Comparison of ENCODE assay signal across 14 mouse cellular contexts in the genomic region with DNA sequence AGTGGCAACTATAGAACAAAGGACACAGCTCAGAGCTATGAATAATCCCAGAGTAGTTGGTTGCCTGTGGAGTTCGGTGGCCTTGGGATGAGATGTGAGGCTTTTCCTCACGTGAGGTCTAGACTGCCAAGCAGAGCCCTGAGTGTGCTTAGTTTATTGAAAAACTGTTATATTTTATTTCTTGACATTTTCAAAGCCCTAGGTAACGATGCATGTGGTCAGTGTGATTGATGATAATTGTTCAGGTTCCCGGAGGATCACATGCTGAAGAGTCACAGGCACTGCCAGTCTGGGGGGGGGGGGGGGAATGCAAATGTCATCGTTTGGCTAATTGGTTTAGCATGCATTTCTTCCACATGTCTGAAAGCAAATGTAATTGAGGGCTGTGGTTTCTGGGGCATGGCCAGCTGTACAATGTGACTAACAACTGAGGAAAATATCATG.
DNase-seq lines count a peak whose midpoint lies in the region; ATAC-seq and TF ChIP-seq lines count a peak whose summit lies in the region.
"Had no signal": no experiment of that assay in that cellular context is flagged by ENCODE, and none has a peak within 500 bp of the region (broad histone marks: within the 10 kb centered on the region; RNA-seq: fewer than 3 reads in every experiment).

No protein-coding gene starts in this region.

- H3K36me3 ChIP-seq in midbrain, embryonic 11.5 days (ENCODE audit: control insufficient read depth, insufficient read depth, low read length), result no peaks in the 10 kb centered on the region
- no peaks in the 10 kb centered on the region for H3K36me3 ChIP-seq in midbrain, embryonic 16.5 days (ENCODE audit: control insufficient read depth, insufficient read depth, low read length)
- H3K36me3 ChIP-seq in forebrain, embryonic 13.5 days (ENCODE audit: poor library complexity, severe bottlenecking), result no peaks in the 10 kb centered on the region
- no peaks in the 10 kb centered on the region for H3K36me3 ChIP-seq in midbrain, postnatal 0 days (ENCODE audit: insufficient read depth, low read length)

- in situ Hi-C loops in Patski (cut with MboI; ENCODE audit: low pct_unique_long_range_greater_than_20kb), result no loop called here

- no peaks in the 10 kb centered on the region for H3K4me1 ChIP-seq in midbrain, embryonic 11.5 days (ENCODE audit: control insufficient read depth, insufficient read depth, low read length)
- H3K4me1 ChIP-seq in midbrain, embryonic 16.5 days (ENCODE audit: control insufficient read depth, insufficient read depth, low read length), result no peaks in the 10 kb centered on the region
- peaks cover 14% of the 10 kb centered on the region for H3K4me1 ChIP-seq in forebrain, embryonic 13.5 days
- no peaks in the 10 kb centered on the region for H3K4me1 ChIP-seq in midbrain, postnatal 0 days (ENCODE audit: insufficient read depth, low read length)

- no peaks in the 10 kb centered on the region; the same call in 1 of the 2 replicates for H3K9me3 ChIP-seq in midbrain, embryonic 11.5 days (ENCODE audit: control insufficient read depth, low read length)
- no peaks in the 10 kb centered on the region for H3K9me3 ChIP-seq in midbrain, embryonic 16.5 days (replicated peaks; ENCODE audit: control insufficient read depth, low read length, poor library complexity, severe bottlenecking)
- H3K9me3 ChIP-seq in forebrain, embryonic 13.5 days (replicated peaks), result no peaks in the 10 kb centered on the region
- no peaks in the 10 kb centered on the region for H3K9me3 ChIP-seq in midbrain, postnatal 0 days (ENCODE audit: low read length)

- H3K4me3 ChIP-seq in midbrain, embryonic 11.5 days (ENCODE audit: low read depth, low read length), result no peak overlapping the region
- H3K4me3 ChIP-seq in midbrain, embryonic 16.5 days (ENCODE audit: low read depth, low read length), result no peak overlapping the region
- no peak overlapping the region for H3K4me3 ChIP-seq in forebrain, embryonic 13.5 days
- no peak overlapping the region for H3K4me3 ChIP-seq in midbrain, postnatal 0 days (ENCODE audit: low read depth, low read length)
- H3K4me3 ChIP-seq in layer of hippocampus, adult 2 months, result no peak overlapping the region

- DNase-seq in midbrain, embryonic 11.5 days (ENCODE audit: low spot score, missing footprints), result peak; percentile 68
- no peak for DNase-seq in Patski (ENCODE audit: low read depth, low spot score)
- peak; percentile 26 for DNase-seq in midbrain, postnatal 0 days (ENCODE audit: low spot score)
- DNase-seq in layer of hippocampus, adult 2 months (ENCODE audit: low spot score in 2 of 2), result no peak
- no peak for DNase-seq in adrenal gland, postnatal 4 days (ENCODE audit: low spot score in 2 of 2)
- DNase-seq in layer of hippocampus, postnatal 14 days (ENCODE audit: low spot score in 2 of 2), result no peak
- DNase-seq: cerebellum, postnatal 14 days; gastrocnemius, postnatal 10 days; kidney, postnatal 36 days; lung, postnatal 4 days had no signal

- peak; percentile 50; the same call in 1 of the 2 replicates for ATAC-seq in midbrain, embryonic 11.5 days (ENCODE audit: low FRiP score)
- ATAC-seq in midbrain, embryonic 16.5 days, result no peak
- peak; percentile 79 for ATAC-seq in Patski
- ATAC-seq in forebrain, embryonic 13.5 days, result peak; percentile 68
- ATAC-seq in midbrain, postnatal 0 days (ENCODE audit: low FRiP score), result no peak
- ATAC-seq: activated CD4-positive, CD25-positive, alpha-beta regulatory T cell, adult 4 months; intestine, embryonic 16.5 days had no signal

- H3K27ac ChIP-seq in midbrain, embryonic 11.5 days (ENCODE audit: low read depth, low read length), result no peak overlapping the region
- no peak overlapping the region for H3K27ac ChIP-seq in midbrain, embryonic 16.5 days (ENCODE audit: low read length)
- no peak overlapping the region for H3K27ac ChIP-seq in forebrain, embryonic 13.5 days
- H3K27ac ChIP-seq in midbrain, postnatal 0 days (ENCODE audit: low read depth, low read length), result no peak overlapping the region
- no peak overlapping the region for H3K27ac ChIP-seq in layer of hippocampus, adult 2 months

- H3K4me2 ChIP-seq in midbrain, embryonic 11.5 days, result no peak overlapping the region
- H3K4me2 ChIP-seq in midbrain, embryonic 16.5 days (ENCODE audit: low read length), result no peak overlapping the region
- no peak overlapping the region for H3K4me2 ChIP-seq in forebrain, embryonic 13.5 days
- H3K4me2 ChIP-seq in midbrain, postnatal 0 days (ENCODE audit: low read depth, low read length, poor library complexity, severe bottlenecking), result no peak overlapping the region

- POLR2A ChIA-PET in Patski (lab: Charles Lee), result no interaction called here

- no peaks in the 10 kb centered on the region for H3K27me3 ChIP-seq in midbrain, embryonic 11.5 days (ENCODE audit: control insufficient read depth, insufficient read depth, low read length)
- H3K27me3 ChIP-seq in midbrain, embryonic 16.5 days (ENCODE audit: control insufficient read depth, insufficient read depth, low read depth, low read length), result no peaks in the 10 kb centered on the region
- no peaks in the 10 kb centered on the region for H3K27me3 ChIP-seq in Patski
- no peaks in the 10 kb centered on the region for H3K27me3 ChIP-seq in forebrain, embryonic 13.5 days
- no peaks in the 10 kb centered on the region for H3K27me3 ChIP-seq in midbrain, postnatal 0 days (ENCODE audit: insufficient read depth, low read length)

- CTCF ChIA-PET in Patski (lab: Charles Lee), result no interaction called here

- WGBS in midbrain, embryonic 11.5 days, result 78% methylated on average over 5 of the region's 5 CpGs
- WGBS in midbrain, embryonic 16.5 days, result 47% methylated on average over 5 of the region's 5 CpGs
- WGBS in forebrain, embryonic 13.5 days, result 26% methylated on average over 5 of the region's 5 CpGs
- 47% methylated on average over 5 of the region's 5 CpGs for WGBS in midbrain, postnatal 0 days

- no peak for TF ChIP-seq CTCF in Patski (IDR thresholded peaks at IDR 0.05)
- TF ChIP-seq CTCF in midbrain, postnatal 0 days (IDR thresholded peaks at IDR 0.05), result no peak
- no peak for TF ChIP-seq CTCF in layer of hippocampus, adult 2 months (conservative IDR thresholded peaks at IDR 0.05)

- H3K9ac ChIP-seq in midbrain, embryonic 11.5 days (ENCODE audit: low read length), result no peak overlapping the region
- no peak overlapping the region for H3K9ac ChIP-seq in midbrain, embryonic 16.5 days (ENCODE audit: low read depth, low read length)
- H3K9ac ChIP-seq in forebrain, embryonic 13.5 days, result no peak overlapping the region
- H3K9ac ChIP-seq in midbrain, postnatal 0 days (replicated peaks; ENCODE audit: low read length, poor library complexity, severe bottlenecking), result no peak overlapping the region

Comparison
In these comparisons a context has a peak if more than half of its experiments do, and no peak if none do; other contexts are left out.
1. ATAC-seq: peak in midbrain, embryonic 11.5 days (single experiment), Patski (single experiment) and forebrain, embryonic 13.5 days (single experiment); none in midbrain, embryonic 16.5 days (single experiment) and midbrain, postnatal 0 days (single experiment).
2. DNase-seq: peak in midbrain, embryonic 11.5 days (single experiment) and midbrain, postnatal 0 days (single experiment); none in Patski (single experiment), layer of hippocampus, adult 2 months (0 of 2), adrenal gland, postnatal 4 days (0 of 2) and layer of hippocampus, postnatal 14 days (0 of 2).